Mouse (Mus musculus) heart, embryonic 15.5 days (tissue): ENCODE data around the gene Vti1a. TPM values are rescaled to one million over a fixed set of nuclear protein-coding genes. Genes with fewer than 3 reads are reported as not detected.

Experiments used
- ATAC-seq: fragments of 200-750 bp; cut with Nextera tagmentation; replicated peaks from 2 replicates; pipeline ENCODE4 v1.8.0; 2017; ENCODE audit warnings: low read depth, moderate TSS enrichment; ENCODE audit not compliant: insufficient number of reproducible peaks, insufficient read depth, low FRiP score
- H3K27ac ChIP-seq: fragments of 300-500 bp; sonication (generic); 2 replicates; pipeline ENCODE4 v1.5.1; 2015; ENCODE audit warnings: mild to moderate bottlenecking, inconsistent platforms
- H3K27me3 ChIP-seq: fragments of 300-500 bp; sonication (generic); 2 replicates; pipeline ENCODE4 v1.6.1; 2015; ENCODE audit warnings: inconsistent platforms
- H3K36me3 ChIP-seq: fragments of 300-500 bp; sonication (generic); 2 replicates; pipeline ENCODE4 v1.6.1; 2015; ENCODE audit warnings: mild to moderate bottlenecking, inconsistent platforms
- H3K4me1 ChIP-seq: fragments of 300-500 bp; sonication (generic); replicated peaks from 2 replicates; pipeline ENCODE4 v1.6.1; 2015; ENCODE audit warnings: inconsistent platforms
- H3K4me2 ChIP-seq: fragments of 300-500 bp; sonication (generic); 2 replicates; pipeline ENCODE4 v1.6.1; 2015; ENCODE audit warnings: inconsistent platforms, mild to moderate bottlenecking, moderate library complexity
- H3K4me3 ChIP-seq: fragments of 300-500 bp; sonication (generic); 2 replicates; pipeline ENCODE4 v1.5.1; 2015; ENCODE audit warnings: mild to moderate bottlenecking, inconsistent platforms
- H3K9ac ChIP-seq: fragments of 300-500 bp; sonication (generic); 2 replicates; pipeline ENCODE4 v1.6.1; 2015; ENCODE audit warnings: mild to moderate bottlenecking, inconsistent platforms
- H3K9me3 ChIP-seq: fragments of 300-500 bp; sonication (generic); replicated peaks from 2 replicates; pipeline ENCODE4 v1.6.1; 2016; ENCODE audit warnings: inconsistent platforms
- WGBS: fragments of 180-500 bp; shearing (Covaris S2); methylation state at CpG from one replicate; pipeline ENCODE4 v1.1.7; 2015; ENCODE audit warnings: mixed read lengths; 5-methylcytosine and 5-hydroxymethylcytosine counted together
- polyA plus RNA-seq: library from polyadenylated mRNA; unstranded; fragments of >200 nt; fragmentation: Nextera tagmentation; extraction: Ambion mirVana; gene quantifications from 2 replicates; pipeline ENCODE4 v1.2.1, GENCODE M21; 2015

Gene Vti1a
- polyA plus RNA-seq, 1 experiment from 2014 or later: 13.1 TPM

DNA sequence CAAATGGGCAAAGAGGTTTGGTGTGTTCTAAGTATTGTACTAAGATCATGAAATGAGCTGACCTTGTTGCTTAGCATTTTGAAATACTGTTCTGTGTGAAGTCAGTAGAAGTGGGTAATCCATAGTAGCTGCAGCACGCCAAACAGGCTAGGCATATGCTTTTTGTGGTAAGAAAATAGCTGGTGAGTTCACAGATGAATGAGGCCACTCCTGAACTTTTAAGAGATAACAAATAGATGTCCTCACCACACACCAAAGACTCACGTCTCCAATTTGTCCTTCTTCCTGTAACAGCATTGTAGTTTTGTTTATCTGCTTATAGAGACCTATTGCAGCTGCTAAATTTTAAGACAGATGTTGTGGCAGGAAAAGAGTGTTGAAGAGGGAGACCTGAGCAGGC, 62.8 kb downstream of the Vti1a start:
- no peaks in the 10 kb centered on the region for H3K27me3 ChIP-seq
- 41% methylated on average over 2 of the region's 2 CpGs for WGBS
- H3K27ac ChIP-seq: no peak overlapping the region
- H3K4me3 ChIP-seq: no peak overlapping the region
- H3K9me3 ChIP-seq: no peaks in the 10 kb centered on the region
- no peaks in the 10 kb centered on the region for H3K36me3 ChIP-seq
- no peak for ATAC-seq
- H3K4me1 ChIP-seq: no peaks in the 10 kb centered on the region
- H3K4me2 ChIP-seq: no peak overlapping the region
- no peak overlapping the region for H3K9ac ChIP-seq

- Histone ChIP-seq H3K4me2 (no peak overlapping the region), H3K9me3 (no peaks in the 10 kb centered on the region)
- 31% methylated on average over 12 of the region's 12 CpGs for WGBS
Measured at GRCm38 (mm10) chr19:55380764-55381163, 64.7 kb downstream of the Vti1a start.

GRCm38 (mm10) chr19:55381343-55381742, 65.2 kb downstream of the Vti1a start:
- Histone ChIP-seq H3K4me2 (no peak overlapping the region), H3K4me3 (no peak overlapping the region), H3K9ac (no peak overlapping the region), H3K9me3 (no peaks in the 10 kb centered on the region), H3K27ac (no peak overlapping the region), H3K4me1 (no peaks in the 10 kb centered on the region), H3K27me3 (no peaks in the 10 kb centered on the region), H3K36me3 (no peaks in the 10 kb centered on the region)
- ATAC-seq: no peak
- 88% methylated on average over 7 of the region's 7 CpGs for WGBS

More at GRCm38 (mm10) chr19:55380764-55381163, 64.7 kb downstream of the Vti1a start:
- H3K27ac ChIP-seq: no peak overlapping the region
- no peak overlapping the region for H3K4me3 ChIP-seq
- no peak for ATAC-seq
- no peak overlapping the region for H3K9ac ChIP-seq
- no peaks in the 10 kb centered on the region for H3K27me3 ChIP-seq
- H3K36me3 ChIP-seq: no peaks in the 10 kb centered on the region
- no peaks in the 10 kb centered on the region for H3K4me1 ChIP-seq

- no peak for ATAC-seq
- WGBS: 78% methylated on average over 7 of the region's 7 CpGs
- Histone ChIP-seq H3K27ac (no peak overlapping the region), H3K4me3 (no peak overlapping the region), H3K36me3 (no peaks in the 10 kb centered on the region), H3K4me2 (no peak overlapping the region), H3K9ac (no peak overlapping the region), H3K4me1 (no peaks in the 10 kb centered on the region), H3K27me3 (no peaks in the 10 kb centered on the region), H3K9me3 (no peaks in the 10 kb centered on the region)
Measured at GRCm38 (mm10) chr19:55382745-55383144, 66.7 kb downstream of the Vti1a start.

GRCm38 (mm10) chr19:55384634-55385033, 68.5 kb downstream of the Vti1a start:
- H3K27ac ChIP-seq: no peak overlapping the region
- H3K27me3 ChIP-seq: no peaks in the 10 kb centered on the region
- 91% methylated on average over 15 of the region's 15 CpGs for WGBS
- ATAC-seq: no peak
- H3K36me3 ChIP-seq: no peaks in the 10 kb centered on the region
- no peaks in the 10 kb centered on the region for H3K4me1 ChIP-seq
- H3K4me3 ChIP-seq: no peak overlapping the region
- no peaks in the 10 kb centered on the region for H3K9me3 ChIP-seq
- no peak overlapping the region for H3K9ac ChIP-seq
- H3K4me2 ChIP-seq: no peak overlapping the region

DNA sequence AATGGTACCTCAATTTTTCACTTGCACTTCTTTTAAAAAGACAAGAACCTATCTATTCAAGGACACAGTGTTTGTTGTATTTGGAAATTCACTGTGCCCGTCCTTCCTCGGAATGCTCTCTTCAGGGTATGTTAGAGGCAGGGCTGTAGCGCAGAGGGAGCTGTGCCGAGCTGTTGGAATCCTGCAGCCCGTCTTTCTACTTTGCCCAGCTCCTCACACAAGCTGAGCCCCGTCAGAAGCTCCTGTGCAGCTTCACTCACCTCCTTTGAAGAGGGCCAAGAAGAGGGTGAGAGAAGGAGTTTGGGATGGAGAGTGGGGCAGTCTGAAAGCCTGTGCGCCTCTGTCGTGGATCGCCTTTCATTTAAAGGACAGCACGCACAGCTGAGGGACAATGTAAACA, 72.9 kb downstream of the Vti1a start:
- Histone ChIP-seq H3K4me2 (no peak overlapping the region), H3K27ac (no peak overlapping the region), H3K36me3 (no peaks in the 10 kb centered on the region), H3K9me3 (no peaks in the 10 kb centered on the region), H3K9ac (no peak overlapping the region), H3K4me3 (no peak overlapping the region), H3K4me1 (no peaks in the 10 kb centered on the region), H3K27me3 (no peaks in the 10 kb centered on the region)
- ATAC-seq: no peak
- WGBS: 55% methylated on average over 10 of the region's 10 CpGs

- WGBS: 62% methylated on average over 11 of the region's 11 CpGs
- no peak for ATAC-seq
Measured at GRCm38 (mm10) chr19:55390323-55390722, 74.2 kb downstream of the Vti1a start.

DNA sequence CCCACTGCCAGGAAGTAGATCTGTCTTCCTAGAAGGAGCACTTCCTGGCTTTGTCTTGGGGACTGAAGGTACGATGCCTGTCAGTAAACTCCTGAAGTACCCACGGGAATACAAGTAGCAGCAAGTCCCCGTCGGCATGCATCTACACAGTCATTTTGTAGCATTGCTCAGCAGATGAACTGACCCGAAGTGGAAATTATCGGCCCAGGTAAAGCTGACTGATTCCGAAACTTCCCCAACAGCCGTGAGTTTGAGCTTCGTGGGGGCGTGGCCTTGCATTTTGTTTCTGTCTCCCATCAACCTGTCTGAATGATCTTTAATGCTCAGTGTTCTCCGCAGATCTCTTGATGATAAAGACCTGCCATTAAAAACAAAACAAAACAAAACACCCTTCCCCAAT, 85.5 kb downstream of the Vti1a start:
- WGBS: 82% methylated on average over 11 of the region's 11 CpGs
- no peaks in the 10 kb centered on the region for H3K27me3 ChIP-seq
- no peaks in the 10 kb centered on the region for H3K36me3 ChIP-seq
- no peaks in the 10 kb centered on the region for H3K9me3 ChIP-seq
- H3K4me3 ChIP-seq: no peak overlapping the region
- ATAC-seq: no peak
- H3K4me1 ChIP-seq: no peaks in the 10 kb centered on the region
- no peak overlapping the region for H3K4me2 ChIP-seq
- H3K9ac ChIP-seq: no peak overlapping the region
- H3K27ac ChIP-seq: no peak overlapping the region

More at GRCm38 (mm10) chr19:55390323-55390722, 74.2 kb downstream of the Vti1a start:
- Histone ChIP-seq H3K4me2 (no peak overlapping the region), H3K9me3 (no peaks in the 10 kb centered on the region), H3K36me3 (no peaks in the 10 kb centered on the region), H3K27ac (no peak overlapping the region), H3K9ac (no peak overlapping the region), H3K4me1 (no peaks in the 10 kb centered on the region), H3K4me3 (no peak overlapping the region), H3K27me3 (no peaks in the 10 kb centered on the region)

- WGBS: 50% methylated on average over 6 of the region's 6 CpGs
- Histone ChIP-seq H3K9me3 (no peaks in the 10 kb centered on the region), H3K4me3 (no peak overlapping the region), H3K36me3 (no peaks in the 10 kb centered on the region), H3K27me3 (no peaks in the 10 kb centered on the region), H3K4me2 (no peak overlapping the region), H3K27ac (no peak overlapping the region), H3K4me1 (no peaks in the 10 kb centered on the region), H3K9ac (no peak overlapping the region)
- no peak for ATAC-seq
Measured at GRCm38 (mm10) chr19:55408486-55408885, 92.4 kb downstream of the Vti1a start.

DNA sequence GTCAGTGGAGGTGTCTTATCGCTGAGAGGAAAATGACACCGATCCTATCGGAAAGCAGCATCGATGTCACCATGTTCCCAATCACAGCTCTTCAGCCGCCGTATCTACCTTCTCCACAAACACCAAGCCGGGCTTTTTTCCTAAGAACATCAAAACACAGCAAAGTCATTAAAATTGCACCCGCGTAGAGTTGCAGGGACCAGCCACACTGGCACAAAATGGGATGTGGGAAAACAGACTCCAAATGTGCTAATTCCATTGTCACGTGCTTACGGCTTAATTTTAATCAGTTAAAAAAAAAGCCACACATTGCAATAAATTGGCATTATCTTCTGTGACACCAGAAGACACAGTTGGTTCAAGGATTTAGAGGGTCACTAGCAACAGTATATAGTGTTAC, 95.3 kb downstream of the Vti1a start:
- Histone ChIP-seq H3K9me3 (no peaks in the 10 kb centered on the region), H3K4me3 (no peak overlapping the region), H3K9ac (no peak overlapping the region), H3K4me2 (no peak overlapping the region), H3K4me1 (no peaks in the 10 kb centered on the region), H3K27ac (no peak overlapping the region), H3K27me3 (no peaks in the 10 kb centered on the region), H3K36me3 (no peaks in the 10 kb centered on the region)
- no peak for ATAC-seq
- 90% methylated on average over 11 of the region's 11 CpGs for WGBS

- Histone ChIP-seq H3K9ac (no peak overlapping the region), H3K27ac (no peak overlapping the region), H3K4me3 (no peak overlapping the region), H3K36me3 (no peaks in the 10 kb centered on the region), H3K27me3 (no peaks in the 10 kb centered on the region), H3K9me3 (no peaks in the 10 kb centered on the region), H3K4me2 (no peak overlapping the region), H3K4me1 (no peaks in the 10 kb centered on the region)
- WGBS: 62% methylated on average over 2 of the region's 2 CpGs
- no peak for ATAC-seq
Measured at GRCm38 (mm10) chr19:55411894-55412293, 95.8 kb downstream of the Vti1a start.

DNA sequence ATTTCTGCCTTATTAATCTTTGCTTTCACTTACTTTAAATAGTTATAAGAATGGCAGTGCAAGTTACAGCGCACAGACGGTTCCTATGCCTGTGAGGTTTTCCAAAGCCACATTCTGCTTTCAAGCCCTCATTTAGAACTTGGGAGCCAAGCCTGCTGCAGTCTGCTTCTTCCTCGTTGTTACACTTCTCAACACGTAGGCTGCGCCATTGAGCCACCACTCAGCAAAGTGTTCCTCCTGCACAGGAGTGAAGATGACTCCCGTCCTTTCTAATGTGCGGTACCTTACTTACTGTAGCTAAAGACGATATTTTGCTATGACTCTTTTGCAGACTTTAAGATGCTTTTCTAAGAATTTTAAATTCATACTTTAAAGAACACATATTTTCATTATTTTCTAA, 98.0 kb downstream of the Vti1a start:
- no peaks in the 10 kb centered on the region for H3K9me3 ChIP-seq
- no peak for ATAC-seq
- 37% methylated on average over 8 of the region's 8 CpGs for WGBS
- no peak overlapping the region for H3K27ac ChIP-seq
- no peak overlapping the region for H3K4me3 ChIP-seq
- no peaks in the 10 kb centered on the region for H3K36me3 ChIP-seq
- H3K4me2 ChIP-seq: no peak overlapping the region
- H3K9ac ChIP-seq: no peak overlapping the region
- no peaks in the 10 kb centered on the region for H3K4me1 ChIP-seq
- H3K27me3 ChIP-seq: no peaks in the 10 kb centered on the region
